Mouse (Mus musculus) small intestine, adult 2 months (tissue): Measurements from ENCODE around the gene Bach2.

ENCODE experiments used
- CTCF ChIP-seq: fragments of 200-500 bp; IDR thresholded peaks from 2 replicates; pipeline ENCODE4 v1.5.1; 2012; ENCODE audit warnings: low read depth, mild to moderate bottlenecking, control low read depth, inconsistent platforms, low read length, moderate library complexity, mixed read lengths; ENCODE audit not compliant: insufficient replicate concordance, insufficient read length; ENCODE audit errors: extremely low read depth
- POLR2A ChIP-seq: fragments of 200-500 bp; IDR thresholded peaks from 2 replicates; pipeline ENCODE4 v1.6.1; 2012; ENCODE audit warnings: low read depth, mild to moderate bottlenecking, control low read depth, inconsistent platforms, low read length, moderate library complexity

DNA sequence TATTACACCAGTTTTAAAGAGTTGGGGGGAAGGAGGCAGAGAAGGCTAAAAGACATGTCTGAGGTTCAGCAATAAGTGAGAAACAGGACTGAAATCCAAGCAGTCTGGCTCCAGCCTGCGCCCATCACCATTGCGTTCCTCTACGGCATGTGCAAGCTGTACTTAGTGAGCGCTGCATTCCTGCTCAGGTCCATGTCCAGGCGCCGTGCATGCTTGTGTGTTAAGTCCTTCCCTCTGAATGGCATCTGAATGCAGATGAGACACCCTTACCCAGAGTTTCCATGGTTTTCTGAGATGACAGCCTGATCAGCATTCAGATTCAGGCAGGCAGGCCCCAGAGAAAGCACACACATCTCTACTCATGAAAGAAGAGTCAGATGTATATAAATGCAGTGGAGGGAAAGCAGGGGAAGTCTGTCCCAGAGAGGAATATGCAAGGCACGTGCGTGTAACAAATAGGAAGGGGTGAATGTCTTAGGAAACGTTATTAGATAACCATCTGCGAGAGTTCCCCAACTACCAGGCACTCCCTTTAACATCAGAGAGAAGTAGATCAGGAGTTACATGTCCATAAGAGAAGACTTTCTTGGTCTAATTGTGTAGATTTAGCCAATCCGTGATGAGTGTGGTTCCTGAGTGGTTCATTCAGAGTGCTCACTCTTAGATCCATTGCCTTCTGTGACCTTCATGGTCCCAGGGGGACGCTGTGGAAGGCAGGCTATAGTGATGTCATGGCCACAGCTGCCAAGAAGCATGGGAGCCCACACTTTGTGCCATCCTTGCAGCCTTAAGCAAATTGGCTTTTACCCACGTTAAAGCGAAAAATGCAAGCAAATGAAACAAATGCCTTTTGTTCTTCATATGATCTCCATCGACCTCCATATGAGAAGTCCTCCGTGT lies 241.4 kb downstream of the Bach2 start:
- TF ChIP-seq POLR2A, result no peak
- TF ChIP-seq CTCF, result no peak
